ENCODE assay signal across 8 mouse cellular contexts in the genomic region with DNA sequence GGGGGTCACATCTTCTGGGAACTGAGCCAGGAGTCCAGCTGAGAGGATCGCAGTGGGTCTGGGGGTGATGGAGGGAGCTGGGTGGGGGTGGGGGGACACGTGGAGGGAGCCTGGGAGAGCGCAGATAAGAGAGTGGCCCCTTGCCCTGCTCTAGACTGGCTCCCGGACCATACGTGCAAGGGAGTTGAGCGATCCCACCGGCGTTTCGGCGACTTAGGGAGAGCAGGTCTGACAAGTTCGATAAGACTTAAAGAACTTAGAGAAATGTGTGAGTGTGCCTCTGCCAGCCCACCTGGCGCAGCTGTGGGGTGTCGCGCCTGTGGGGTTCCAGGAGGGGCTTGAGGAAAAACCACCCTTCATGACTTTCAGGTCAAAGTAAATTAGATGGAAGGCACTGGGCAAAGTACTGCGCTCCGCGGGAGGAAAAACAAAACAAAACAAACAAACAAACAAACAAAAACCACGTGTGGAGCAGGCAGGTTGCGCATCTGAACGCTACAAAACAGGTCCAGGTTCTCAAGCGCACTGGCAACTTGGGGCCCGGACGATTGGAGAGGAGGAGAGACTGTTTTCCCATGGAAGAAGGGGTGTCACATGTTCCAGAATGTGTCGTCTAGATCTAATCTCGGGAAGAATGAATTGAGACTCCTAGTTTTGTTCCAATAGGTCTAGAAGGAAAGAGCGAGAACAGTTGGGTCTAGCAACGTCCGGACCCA. TPM values are rescaled to one million over a fixed set of nuclear protein-coding genes. Genes with fewer than 3 reads are reported as not detected.
A peak's percentile ranks its signal among the peaks of the same experiment; 100 is the strongest.
DNase-seq lines count a peak whose midpoint lies in the region; ATAC-seq and TF ChIP-seq lines count a peak whose summit lies in the region.

No protein-coding gene starts in this region.

- H3K79me2 ChIP-seq in heart, adult 2 months (replicated peaks; ENCODE audit: control insufficient read depth, insufficient read depth, low read length), result peaks cover 6% of the 10 kb centered on the region
- peaks cover 24% of the 10 kb centered on the region for H3K79me2 ChIP-seq in liver, adult 2 months (ENCODE audit: control insufficient read depth, insufficient read depth, low read length)

- H3K9ac ChIP-seq in heart, adult 2 months (ENCODE audit: low read depth, low read length), result peak overlapping the region; percentile 94
- H3K9ac ChIP-seq in heart, embryonic 13.5 days, result peak overlapping the region; percentile 86
- peak overlapping the region; percentile 94 for H3K9ac ChIP-seq in liver, adult 2 months (ENCODE audit: low read depth, low read length)

- H3K36me3 ChIP-seq in heart, adult 2 months (ENCODE audit: control insufficient read depth, insufficient read depth, low read length), result peaks cover 14% of the 10 kb centered on the region
- no peaks in the 10 kb centered on the region for H3K36me3 ChIP-seq in heart, embryonic 13.5 days
- peaks cover 10% of the 10 kb centered on the region; the same call in 1 of the 2 replicates for H3K36me3 ChIP-seq in liver, adult 2 months (ENCODE audit: control insufficient read depth, insufficient read depth, low read length)

- ATAC-seq in heart, embryonic 13.5 days (ENCODE audit: extremely low read depth, insufficient number of reproducible peaks, low FRiP score, low TSS enrichment), result peak; percentile 34; the same call in 1 of the 2 replicates

- peak in 1 of 2 experiments; percentile 37 for DNase-seq in heart, adult 2 months
- no peak for DNase-seq in heart, postnatal 25 days (ENCODE audit: low spot score)
- peak; percentile 77 for DNase-seq in liver, adult 2 months (ENCODE audit: extremely low read depth, low read depth, low spot score)
- peak; percentile 9 for DNase-seq in retina, embryonic 14.5 days (ENCODE audit: low spot score)
- no peak for DNase-seq in spleen, postnatal 4 days (ENCODE audit: low spot score in 2 of 2)
- DNase-seq in MN1 (ENCODE audit: low spot score), result no peak

- intact Hi-C loops in heart, adult 2 months (cut with DNase I), result loop anchor here (5.0 kb wide), 2 partner anchors 71 to 104 kb away; partner anchors contain the start of genes Ankrd16, Fbh1 and Rbm17
- intact Hi-C loops in heart, postnatal 25 days (cut with DNase I), result loop anchor here (5.0 kb wide), 2 partner anchors 71 to 104 kb away; partner anchors contain the start of genes Ankrd16, Fbh1 and Rbm17

- H3K9me3 ChIP-seq in heart, embryonic 13.5 days, result no peaks in the 10 kb centered on the region

- peak overlapping the region; percentile 91 for H3K27ac ChIP-seq in heart, adult 2 months
- H3K27ac ChIP-seq in bone marrow, adult 2 months (ENCODE audit: control insufficient read depth, insufficient read depth, low read depth, low read length, poor library complexity), result no peak overlapping the region
- peak overlapping the region; percentile 81; the same call in 1 of the 2 replicates for H3K27ac ChIP-seq in heart, embryonic 13.5 days (replicated peaks)
- peak overlapping the region; percentile 90 for H3K27ac ChIP-seq in liver, adult 2 months (replicated peaks; ENCODE audit: insufficient read depth, low read depth, low read length)

- no peaks in the 10 kb centered on the region for H3K27me3 ChIP-seq in heart, adult 2 months (ENCODE audit: control insufficient read depth, insufficient read depth, low read length)
- H3K27me3 ChIP-seq in heart, embryonic 13.5 days (replicated peaks), result no peaks in the 10 kb centered on the region
- no peaks in the 10 kb centered on the region for H3K27me3 ChIP-seq in liver, adult 2 months (ENCODE audit: control insufficient read depth, insufficient read depth, low read length)

- H3K4me2 ChIP-seq in heart, embryonic 13.5 days, result peak overlapping the region; percentile 98

- peaks cover 8% of the 10 kb centered on the region for H3K4me1 ChIP-seq in heart, adult 2 months (ENCODE audit: control insufficient read depth, insufficient read depth, low read length)
- H3K4me1 ChIP-seq in bone marrow, adult 2 months (ENCODE audit: control insufficient read depth, insufficient read depth, low read length), result peaks cover 3% of the 10 kb centered on the region; the same call in 1 of the 2 replicates
- peaks cover 19% of the 10 kb centered on the region for H3K4me1 ChIP-seq in heart, embryonic 13.5 days
- H3K4me1 ChIP-seq in liver, adult 2 months (ENCODE audit: control insufficient read depth, insufficient read depth, low read length), result peaks cover 24% of the 10 kb centered on the region

- no peak for TF ChIP-seq EP300 in heart, adult 2 months (IDR thresholded peaks at IDR 0.05; ENCODE audit: insufficient read depth, low read depth, low read length)

- peak; percentile 39; the same call in 1 of the 2 replicates for TF ChIP-seq POLR2A in heart, adult 2 months (IDR thresholded peaks at IDR 0.05; ENCODE audit: insufficient read depth, low read depth, low read length)
- no peak for TF ChIP-seq POLR2A in bone marrow, adult 2 months (IDR thresholded peaks at IDR 0.05; ENCODE audit: borderline replicate concordance, control insufficient read depth, low read depth, low read length)
- TF ChIP-seq POLR2A in liver, adult 2 months (IDR thresholded peaks at IDR 0.05; ENCODE audit: extremely low read depth, insufficient read depth, low read length), result 0 out of 2 replicates have a peak, but pooled peaks have one; percentile 5

- WGBS in heart, adult 2 months, result 2% methylated on average over 28 of the region's 28 CpGs
- 8% methylated on average over 28 of the region's 28 CpGs for WGBS in bone marrow, adult 2 months
- WGBS in heart, embryonic 13.5 days, result 4% methylated on average over 28 of the region's 28 CpGs
- WGBS in liver, adult 2 months, result 1% methylated on average over 28 of the region's 28 CpGs

- H3K4me3 ChIP-seq in heart, adult 2 months, result peak overlapping the region; percentile 96
- H3K4me3 ChIP-seq in bone marrow, adult 2 months (replicated peaks; ENCODE audit: control insufficient read depth, low read depth, low read length), result peak overlapping the region; percentile 95
- H3K4me3 ChIP-seq in heart, embryonic 13.5 days, result peak overlapping the region; percentile 86
- peak overlapping the region; percentile 84 for H3K4me3 ChIP-seq in liver, adult 2 months (ENCODE audit: insufficient read depth, low read depth, low read length)

- no peak for TF ChIP-seq CTCF in heart, adult 2 months (IDR thresholded peaks at IDR 0.05)
- no peak for TF ChIP-seq CTCF in bone marrow, adult 2 months (IDR thresholded peaks at IDR 0.05; ENCODE audit: control insufficient read depth, insufficient read depth, low read length)
- TF ChIP-seq CTCF in liver, adult 2 months (IDR thresholded peaks at IDR 0.05; ENCODE audit: low read depth, low read length), result no peak

RNA-seq across cellular contexts. Expression of gene Il15ra, which starts 1.1 kb away (rescaled TPM):
- 10 to 100 TPM; 24.4 to 31.2 TPM for total RNA-seq in heart, adult 2 months (2021)
- 35.3 and 51.4 TPM in 2 replicates for polyA plus RNA-seq in heart, adult 2 months (2012; rRNA removed)
- 10 to 100 TPM; 28.6 to 37.3 TPM for total RNA-seq in heart, postnatal 25 days (2021)
- polyA plus RNA-seq in bone marrow, adult 2 months (2011; ENCODE audit: insufficient read depth, insufficient read length, low replicate concordance, missing spikeins), result 9.3 and 10.4 TPM in 2 replicates
- 6.6 and 7.4 TPM in 2 replicates for polyA plus RNA-seq in heart, embryonic 13.5 days (2015; fragmentation: Nextera tagmentation; extraction: Ambion mirVana)
- 46.6 and 59.8 TPM in 2 replicates for total RNA-seq in liver, adult 2 months (2014; rRNA removed)
- polyA plus RNA-seq in liver, adult 2 months (2012; rRNA removed), result 20.1 and 24.9 TPM in 2 replicates

Comparison
In these comparisons a context has a peak if more than half of its experiments do, and no peak if none do; other contexts are left out.
1. DNase-seq: peak in liver, adult 2 months (single experiment) and retina, embryonic 14.5 days (single experiment); none in heart, postnatal 25 days (single experiment), spleen, postnatal 4 days (0 of 2) and MN1 (single experiment).
2. Peak in every context shown above with its lines, with median percentiles within 50 percentile points of each other: H3K4me3 ChIP-seq and H3K9ac ChIP-seq.